Mouse (Mus musculus) effector memory CD4-positive, alpha-beta T cell, adult 7 months (primary cell): ENCODE measurements around the gene Edaradd. TPM values are rescaled to one million over a fixed set of nuclear protein-coding genes. Genes with fewer than 3 reads are reported as not detected.

Experiments used
- polyA plus RNA-seq: library from polyadenylated mRNA; unstranded; fragments of 100-300 nt; shearing (Covaris generic); gene quantifications from one replicate; pipeline ENCODE4 v1.2.1, GENCODE M21; 2017

Gene Edaradd
- 1.1 TPM for polyA plus RNA-seq

DNA sequence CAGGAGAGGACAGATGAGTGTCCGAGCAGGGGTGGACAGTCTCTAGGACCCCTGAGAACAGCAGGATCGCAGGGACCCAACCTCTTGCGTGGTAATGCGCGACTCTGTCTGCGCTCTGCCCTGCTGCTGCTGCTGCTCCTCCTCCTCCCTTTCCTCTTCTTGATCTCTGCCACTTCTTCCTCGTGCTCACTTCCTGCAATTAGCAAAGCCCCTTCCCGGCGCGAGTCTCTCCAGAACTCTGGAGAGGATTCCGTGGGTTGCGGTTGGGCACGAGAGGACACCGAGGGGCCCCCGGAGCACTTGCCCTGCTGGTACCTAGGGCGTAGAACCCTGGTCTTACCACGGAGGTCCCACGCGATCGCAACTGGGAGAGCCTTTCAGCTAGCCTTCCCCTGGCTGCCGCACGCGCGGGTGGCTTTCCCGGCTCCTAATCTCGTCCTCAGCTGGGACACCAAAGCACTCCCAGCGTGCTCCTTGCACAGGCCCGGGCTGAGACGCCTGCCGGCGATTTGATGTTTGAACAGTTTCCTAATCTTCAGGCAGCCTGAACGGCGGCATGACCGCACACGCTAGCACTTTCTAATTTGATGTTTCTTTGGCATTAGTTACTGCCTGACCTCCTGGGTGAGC, at the start of gene Edaradd:
Gene Edaradd (minus strand): TSS at position 484 of the 630 bp plus-strand sequence.

DNA sequence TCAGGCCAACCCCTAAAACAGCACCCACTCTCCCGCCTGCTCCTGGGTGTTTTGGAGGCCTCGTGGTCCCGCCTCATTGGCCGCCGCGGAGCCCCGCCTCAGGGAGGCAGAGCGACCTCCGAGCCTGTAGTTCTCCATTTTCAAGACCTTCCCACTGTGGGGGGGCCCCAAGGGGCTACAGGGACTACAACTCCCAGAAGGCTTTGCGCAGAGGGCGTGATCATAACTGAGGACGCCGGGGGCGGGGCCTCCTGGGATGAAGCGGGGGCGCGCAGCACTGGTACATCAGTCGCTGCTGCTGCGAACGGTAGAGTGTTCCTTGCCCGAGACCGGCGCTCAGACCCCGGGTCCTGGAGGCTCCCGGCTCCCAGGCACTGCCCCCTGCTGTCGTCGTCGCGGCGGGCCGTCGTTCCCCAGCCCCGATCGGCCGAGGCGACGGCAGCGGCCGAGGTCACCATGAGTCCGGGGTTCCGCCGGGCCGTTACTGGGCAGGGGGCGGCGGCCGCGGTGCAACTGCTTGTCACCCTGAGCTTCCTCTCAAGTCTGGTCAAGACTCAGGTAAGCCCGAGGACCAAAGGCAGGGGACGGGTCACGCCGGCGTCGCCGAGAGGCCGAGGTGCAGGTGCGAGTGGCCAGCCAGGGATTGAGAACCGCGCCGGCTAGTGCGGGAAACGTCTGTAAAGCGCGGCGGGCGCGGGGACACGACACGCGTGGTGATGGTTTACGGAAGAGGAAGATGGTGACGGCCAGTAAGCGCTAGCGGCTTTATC, 45.6 kb upstream of the Edaradd start, which contains the start of gene Ero1lb:
Gene Ero1lb (plus strand): TSS at position 254 of the 770 bp plus-strand sequence.

DNA sequence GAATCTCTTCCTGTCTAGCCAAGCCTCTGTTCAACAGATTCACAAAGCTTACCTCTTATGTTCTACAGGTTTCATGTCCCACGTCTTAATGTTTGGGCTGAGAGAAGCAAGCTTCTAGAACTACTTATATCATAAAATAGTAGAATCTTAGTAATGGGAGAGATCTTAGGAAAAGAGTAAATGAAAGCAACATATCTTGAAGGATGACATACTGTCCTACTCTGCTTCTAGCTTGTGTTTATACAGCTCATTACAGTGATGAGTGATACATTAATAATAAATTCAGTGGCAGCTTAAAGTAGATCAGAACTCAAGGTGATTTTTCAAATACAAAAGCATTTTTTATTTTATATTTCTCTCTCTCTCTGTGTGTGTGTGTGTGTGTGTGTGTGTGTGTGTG, 55.4 kb downstream of the Edaradd start, which contains the start of gene Lgals8:
Gene Lgals8 (minus strand): TSS at position 101 of the 400 bp plus-strand sequence.

Other genes starting within 250 kb of the Edaradd start
- gene Actn2, start 179.7 kb downstream of the Edaradd start, polyA plus RNA-seq = 3.1 TPM
- 38.9 TPM for gene Heatr1, start 125.4 kb downstream of the Edaradd start, polyA plus RNA-seq
- gene Lgals8, start 55.5 kb downstream of the Edaradd start, polyA plus RNA-seq = 58.3 TPM
- gene Ero1lb, start 45.4 kb upstream of the Edaradd start, polyA plus RNA-seq = 17.2 TPM